Mouse (Mus musculus) lung, postnatal 10 days (tissue): ENCODE results near the gene Gng3.

Experiments used
- DNase-seq: peaks from one replicate; pipeline ENCODE4 v3.0.0; 2021

Gng3 gene

GRCm38 (mm10) chr19:8803879-8804660, 34.9 kb downstream of the Gng3 start:
- no peak for DNase-seq

- DNase-seq: no peak
These were observed 35.7 kb downstream of the Gng3 start for GRCm38 (mm10) chr19:8803204-8803780.

GRCm38 (mm10) chr19:8802130-8802821, 36.7 kb downstream of the Gng3 start, which contains the start of gene Zbtb3:
Zbtb3 (plus strand) TSS chr19:8802555.
- peak; percentile 98 for DNase-seq

GRCm38 (mm10) chr19:8798947-8799315, 40.1 kb downstream of the Gng3 start:
- DNase-seq: no peak

GRCm38 (mm10) chr19:8798264-8798946, 40.6 kb downstream of the Gng3 start, which contains the start of gene Polr2g:
Polr2g (minus strand) TSS chr19:8798577.
- DNase-seq: peak; percentile 95

- no peak for DNase-seq
These were observed 48.8 kb downstream of the Gng3 start for GRCm38 (mm10) chr19:8790171-8790570.

GRCm38 (mm10) chr19:8789171-8789570, 49.8 kb downstream of the Gng3 start:
- DNase-seq: no peak

GRCm38 (mm10) chr19:8788521-8788920, 50.5 kb downstream of the Gng3 start:
- no peak for DNase-seq
